Mouse (Mus musculus): ENCODE measurements around the gene Olfr1314.

The Olfr1314 gene

GRCm38 (mm10) chr2:112096681-112097080 lies at the start of gene Olfr1314:
Gene Olfr1314, minus strand, starts transcription at chr2:112096781.
- DNase-seq (ENCODE audit: low spot score in 2 of 2), result no peak

DNA sequence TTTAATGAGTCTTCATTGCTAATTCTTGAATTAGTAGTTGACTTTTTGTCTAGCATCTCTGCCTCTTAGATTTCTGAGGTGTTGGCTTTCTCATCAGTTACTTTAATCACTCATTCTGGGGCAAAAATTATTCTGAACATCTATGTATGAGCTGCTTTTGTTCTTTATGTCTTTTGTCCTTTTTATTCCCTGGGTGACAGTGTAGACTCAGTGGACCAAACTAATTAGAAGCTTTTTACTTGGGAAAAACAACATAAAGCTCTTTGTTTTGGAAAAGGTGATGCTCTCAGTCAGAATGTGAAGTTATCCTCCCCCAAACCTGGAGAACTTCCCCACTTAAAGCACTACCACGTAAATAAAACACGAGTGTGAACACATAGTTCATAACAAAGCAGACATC lies 43.4 kb upstream of the Olfr1314 start, which contains the start of gene Olfr1317:
Gene Olfr1317 (plus strand): TSS at position 301 of the 400 bp plus-strand sequence.
- DNase-seq (ENCODE audit: low spot score in 2 of 2), result no peak

DNA sequence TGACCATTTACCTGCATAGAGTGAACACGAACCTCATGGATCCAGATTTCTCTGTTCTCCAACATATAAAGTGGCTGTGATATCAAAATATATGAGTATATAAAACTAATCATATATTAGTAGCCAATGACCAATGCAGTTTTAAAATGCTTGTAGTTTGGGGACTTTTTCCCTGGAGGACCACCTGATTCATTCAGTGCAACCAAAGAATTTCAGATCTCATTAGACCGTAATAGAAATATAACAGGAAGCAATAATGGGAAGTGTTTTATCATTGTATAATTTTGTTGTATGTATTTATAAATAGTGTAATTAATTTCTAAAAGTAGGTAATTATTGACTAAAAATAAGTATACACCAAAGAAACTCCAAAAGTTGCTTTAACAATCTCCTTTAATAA lies 38.3 kb upstream of the Olfr1314 start, which contains the start of gene Olfr1316:
Gene Olfr1316 (minus strand): TSS at position 101 of the 400 bp plus-strand sequence.
- DNase-seq (ENCODE audit: low spot score in 2 of 2), result no peak

DNA sequence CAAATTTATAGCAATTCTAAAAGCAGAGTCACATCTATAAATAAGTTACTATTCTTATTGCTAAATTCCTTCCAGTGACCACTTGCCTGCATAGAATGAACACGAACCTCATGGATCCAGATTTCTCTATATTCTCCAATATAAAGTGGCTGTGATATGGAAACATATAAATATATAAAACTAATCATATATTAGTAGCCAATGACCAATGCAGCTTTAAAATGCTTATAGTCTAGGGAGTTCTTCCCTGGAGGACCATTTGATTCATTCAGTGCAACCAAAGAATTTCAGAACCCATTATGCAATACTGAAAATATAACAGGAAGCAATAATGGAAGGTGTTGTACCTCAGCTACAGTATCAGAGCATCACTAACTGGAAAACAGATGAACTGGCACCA lies 18.8 kb upstream of the Olfr1314 start, which contains the start of gene Olfr1315-ps1:
Gene Olfr1315-ps1 (minus strand): TSS at position 101 of the 400 bp plus-strand sequence.
- DNase-seq (ENCODE audit: low spot score in 2 of 2), result no peak

GRCm38 (mm10) chr2:112077743-112078142 lies 18.8 kb downstream of the Olfr1314 start, which contains the start of gene Olfr1313:
Gene Olfr1313, minus strand, starts transcription at chr2:112077843.
- DNase-seq (ENCODE audit: low spot score in 2 of 2), result no peak

- DNase-seq (ENCODE audit: low spot score in 2 of 2), result no peak
These were observed 46.4 kb downstream of the Olfr1314 start, which contains the start of gene Olfr1312 for GRCm38 (mm10) chr2:112050138-112050537. Gene Olfr1312, minus strand, starts transcription at chr2:112050238.
